Mouse (Mus musculus) c-Kit-positive CD71-negative TER-119-negative erythroid progenitor cells, embryonic 14.5 days (primary cell): ENCODE measurements around the gene Zcchc14.
"Not testable (repeated sequence)": the region's sequence is repeated elsewhere in the genome, so short reads cannot be mapped to it uniquely, and the experiment has no call there.

Experiments used
- DNase-seq: peaks from one replicate; pipeline ENCODE4 v3.0.0-alpha.2; 2013; ENCODE audit warnings: low read depth

Zcchc14 gene

GRCm38 (mm10) chr8:121652774-121653323 lies at the start of gene Zcchc14:
Zcchc14 (minus strand) TSS chr8:121652901.
- DNase-seq: peak; percentile 48

GRCm38 (mm10) chr8:121699936-121700335 lies 47.2 kb upstream of the Zcchc14 start:
- DNase-seq: no peak

GRCm38 (mm10) chr8:121698615-121699101 lies 46.0 kb upstream of the Zcchc14 start:
- no peak for DNase-seq

GRCm38 (mm10) chr8:121697735-121698614 lies 45.3 kb upstream of the Zcchc14 start:
- DNase-seq: no peak

GRCm38 (mm10) chr8:121695585-121696184 lies 43.0 kb upstream of the Zcchc14 start:
- DNase-seq: no peak

- DNase-seq: peak; percentile 18
Observed at GRCm38 (mm10) chr8:121694453-121694852, 41.8 kb upstream of the Zcchc14 start.

GRCm38 (mm10) chr8:121688496-121688895 lies 35.8 kb upstream of the Zcchc14 start:
- no peak for DNase-seq

GRCm38 (mm10) chr8:121687455-121688161 lies 34.9 kb upstream of the Zcchc14 start:
- no peak for DNase-seq

GRCm38 (mm10) chr8:121685419-121685818 lies 32.7 kb upstream of the Zcchc14 start:
- peak; percentile 36 for DNase-seq

GRCm38 (mm10) chr8:121683083-121683832 lies 30.6 kb upstream of the Zcchc14 start:
- no peak for DNase-seq

GRCm38 (mm10) chr8:121681457-121681856 lies 28.8 kb upstream of the Zcchc14 start:
- no peak for DNase-seq

- no peak for DNase-seq
Observed at GRCm38 (mm10) chr8:121680896-121681295, 28.2 kb upstream of the Zcchc14 start.

- DNase-seq: no peak
Observed at GRCm38 (mm10) chr8:121678696-121679095, 26.0 kb upstream of the Zcchc14 start.

GRCm38 (mm10) chr8:121675701-121676100 lies 23.0 kb upstream of the Zcchc14 start:
- no peak for DNase-seq

- no peak for DNase-seq
Observed at GRCm38 (mm10) chr8:121675161-121675560, 22.5 kb upstream of the Zcchc14 start.

GRCm38 (mm10) chr8:121674524-121674923 lies 21.8 kb upstream of the Zcchc14 start:
- no peak for DNase-seq

GRCm38 (mm10) chr8:121673917-121674316 lies 21.2 kb upstream of the Zcchc14 start:
- no peak for DNase-seq

GRCm38 (mm10) chr8:121673153-121673552 lies 20.5 kb upstream of the Zcchc14 start:
- DNase-seq: no peak

GRCm38 (mm10) chr8:121669208-121669607 lies 16.5 kb upstream of the Zcchc14 start:
- no peak for DNase-seq

- DNase-seq: no peak
Observed at GRCm38 (mm10) chr8:121668553-121668952, 15.9 kb upstream of the Zcchc14 start.

GRCm38 (mm10) chr8:121667936-121668500 lies 15.3 kb upstream of the Zcchc14 start:
- DNase-seq: not testable (repeated sequence)
